Mouse (Mus musculus) bone marrow, adult 2 months (tissue): Measurements from ENCODE around the gene Syvn1.
"Not testable (repeated sequence)": the region's sequence is repeated elsewhere in the genome, so short reads cannot be mapped to it uniquely, and the experiment has no call there.

Source experiments
- CTCF ChIP-seq: fragments of 200-500 bp; IDR thresholded peaks from 2 replicates; pipeline ENCODE4 v1.5.1; 2011; ENCODE audit warnings: low read length, control low read depth; ENCODE audit not compliant: control insufficient read depth, insufficient read depth
- POLR2A ChIP-seq: fragments of 200-500 bp; IDR thresholded peaks from 2 replicates; pipeline ENCODE4 v1.6.1; 2011; ENCODE audit warnings: low read depth, mild to moderate bottlenecking, control low read depth, low read length, borderline replicate concordance; ENCODE audit not compliant: control insufficient read depth

GRCm38 (mm10) chr19:6044102-6044501, 2.3 kb upstream of the Syvn1 start:
- TF ChIP-seq CTCF, POLR2A: not testable (repeated sequence)
